Mouse (Mus musculus) fibroblast of lung, adult 2 months (primary cell): ENCODE measurements around the gene Ssx2ip.
A peak's percentile ranks its signal among the peaks of the same experiment; 100 is the strongest.

Experiments used
- DNase-seq: peaks from one replicate; pipeline ENCODE4 v3.0.0-alpha.2; 2011; ENCODE audit warnings: low read depth

Gene Ssx2ip

GRCm38 (mm10) chr3:146436114-146436513, 31.7 kb downstream of the Ssx2ip start:
- no peak for DNase-seq

- DNase-seq: no peak
Measured at GRCm38 (mm10) chr3:146440011-146440410, 35.6 kb downstream of the Ssx2ip start.

- no peak for DNase-seq
Measured at GRCm38 (mm10) chr3:146440422-146440821, 36.0 kb downstream of the Ssx2ip start.

GRCm38 (mm10) chr3:146442484-146442883, 38.0 kb downstream of the Ssx2ip start:
- DNase-seq: no peak

GRCm38 (mm10) chr3:146442936-146443335, 38.5 kb downstream of the Ssx2ip start:
- DNase-seq: no peak

- DNase-seq: no peak
Measured at GRCm38 (mm10) chr3:146443380-146443779, 38.9 kb downstream of the Ssx2ip start.

GRCm38 (mm10) chr3:146444880-146445279, 40.4 kb downstream of the Ssx2ip start:
- no peak for DNase-seq

- DNase-seq: no peak
Measured at GRCm38 (mm10) chr3:146447156-146447555, 42.7 kb downstream of the Ssx2ip start.

- no peak for DNase-seq
Measured at GRCm38 (mm10) chr3:146447598-146447997, 43.2 kb downstream of the Ssx2ip start.

- no peak for DNase-seq
Measured at GRCm38 (mm10) chr3:146448372-146448771, 43.9 kb downstream of the Ssx2ip start.

- DNase-seq: no peak
Measured at GRCm38 (mm10) chr3:146448969-146449368, 44.5 kb downstream of the Ssx2ip start.

- DNase-seq: no peak
Measured at GRCm38 (mm10) chr3:146449745-146450250, 45.4 kb downstream of the Ssx2ip start, which contains the start of gene Ctbs. Gene Ctbs, plus strand, starts transcription at chr3:146449795.

GRCm38 (mm10) chr3:146450371-146450841, 46.0 kb downstream of the Ssx2ip start:
- peak; percentile 71 for DNase-seq

- no peak for DNase-seq
Measured at GRCm38 (mm10) chr3:146451375-146451774, 46.9 kb downstream of the Ssx2ip start.

- DNase-seq: no peak
Measured at GRCm38 (mm10) chr3:146462939-146463338, 58.5 kb downstream of the Ssx2ip start.

- no peak for DNase-seq
Measured at GRCm38 (mm10) chr3:146469226-146469625, 64.8 kb downstream of the Ssx2ip start.

GRCm38 (mm10) chr3:146472657-146473056, 68.2 kb downstream of the Ssx2ip start:
- DNase-seq: no peak

- no peak for DNase-seq
Measured at GRCm38 (mm10) chr3:146473741-146474140, 69.3 kb downstream of the Ssx2ip start.

GRCm38 (mm10) chr3:146474428-146474827, 70.0 kb downstream of the Ssx2ip start:
- no peak for DNase-seq

GRCm38 (mm10) chr3:146482044-146482443, 77.6 kb downstream of the Ssx2ip start:
- no peak for DNase-seq

- DNase-seq: no peak
Measured at GRCm38 (mm10) chr3:146486464-146486863, 82.0 kb downstream of the Ssx2ip start.
